Mouse (Mus musculus): ENCODE measurements around the gene Msx1. TPM values are rescaled to one million over a fixed set of nuclear protein-coding genes. Genes with fewer than 3 reads are reported as not detected.

Gene Msx1
- polyA plus RNA-seq, 1 experiment, result 1.2 TPM

GRCm38 (mm10) chr5:37820689-37821088 is 3.7 kb downstream of the Msx1 start:
- TF ChIP-seq CTCF (IDR thresholded peaks at IDR 0.05; ENCODE audit: extremely low read depth, insufficient read length, insufficient replicate concordance, low read depth, low read length) (no peak), POLR2A (IDR thresholded peaks at IDR 0.05; ENCODE audit: low read depth, low read length) (no peak)
- H3K4me1 ChIP-seq (ENCODE audit: control insufficient read depth, insufficient read depth, insufficient read length, low read length), result peaks cover 4% of the 10 kb centered on the region
- WGBS, result 44% methylated on average over 8 of the region's 8 CpGs
- H3K27ac ChIP-seq (ENCODE audit: insufficient read depth, low read depth, low read length), result no peak overlapping the region
- no peaks in the 10 kb centered on the region for H3K36me3 ChIP-seq (ENCODE audit: control insufficient read depth, insufficient read depth, low read length)
- H3K4me3 ChIP-seq (ENCODE audit: low read depth, low read length), result no peak overlapping the region
- H3K27me3 ChIP-seq (ENCODE audit: control insufficient read depth, insufficient read depth, low read length), result peaks cover 82% of the 10 kb centered on the region

- peaks cover 75% of the 10 kb centered on the region for H3K27me3 ChIP-seq (ENCODE audit: control insufficient read depth, insufficient read depth, low read length)
- 28% methylated on average over 3 of the region's 3 CpGs for WGBS
- peaks cover 4% of the 10 kb centered on the region for H3K4me1 ChIP-seq (ENCODE audit: control insufficient read depth, insufficient read depth, insufficient read length, low read length)
Measured at GRCm38 (mm10) chr5:37819971-37820370, 4.4 kb downstream of the Msx1 start.

GRCm38 (mm10) chr5:37819541-37819940 is 4.8 kb downstream of the Msx1 start:
- Histone ChIP-seq H3K4me3 (ENCODE audit: low read depth, low read length) (no peak overlapping the region), H3K4me1 (ENCODE audit: control insufficient read depth, insufficient read depth, insufficient read length, low read length) (peaks cover 4% of the 10 kb centered on the region), H3K27ac (ENCODE audit: insufficient read depth, low read depth, low read length) (no peak overlapping the region), H3K36me3 (ENCODE audit: control insufficient read depth, insufficient read depth, low read length) (no peaks in the 10 kb centered on the region), H3K27me3 (ENCODE audit: control insufficient read depth, insufficient read depth, low read length) (peaks cover 71% of the 10 kb centered on the region)
- TF ChIP-seq CTCF (IDR thresholded peaks at IDR 0.05; ENCODE audit: extremely low read depth, insufficient read length, insufficient replicate concordance, low read depth, low read length), result no peak
- TF ChIP-seq POLR2A (IDR thresholded peaks at IDR 0.05; ENCODE audit: low read depth, low read length), result no peak
- whole genome bisulfite sequencing, result 26% methylated on average over 5 of the region's 5 CpGs

More at GRCm38 (mm10) chr5:37819971-37820370, 4.4 kb downstream of the Msx1 start:
- Histone ChIP-seq H3K4me3 (ENCODE audit: low read depth, low read length) (no peak overlapping the region), H3K36me3 (ENCODE audit: control insufficient read depth, insufficient read depth, low read length) (no peaks in the 10 kb centered on the region), H3K27ac (ENCODE audit: insufficient read depth, low read depth, low read length) (no peak overlapping the region)
- TF ChIP-seq CTCF (IDR thresholded peaks at IDR 0.05; ENCODE audit: extremely low read depth, insufficient read length, insufficient replicate concordance, low read depth, low read length) (no peak), POLR2A (IDR thresholded peaks at IDR 0.05; ENCODE audit: low read depth, low read length) (no peak)

- Histone ChIP-seq H3K4me1 (ENCODE audit: control insufficient read depth, insufficient read depth, insufficient read length, low read length) (no peaks in the 10 kb centered on the region), H3K27ac (ENCODE audit: insufficient read depth, low read depth, low read length) (no peak overlapping the region), H3K4me3 (ENCODE audit: low read depth, low read length) (no peak overlapping the region), H3K27me3 (ENCODE audit: control insufficient read depth, insufficient read depth, low read length) (peaks cover 62% of the 10 kb centered on the region), H3K36me3 (ENCODE audit: control insufficient read depth, insufficient read depth, low read length) (no peaks in the 10 kb centered on the region)
- WGBS, result 6% methylated on average over 25 of the region's 25 CpGs
- TF ChIP-seq CTCF (IDR thresholded peaks at IDR 0.05; ENCODE audit: extremely low read depth, insufficient read length, insufficient replicate concordance, low read depth, low read length) (no peak), POLR2A (IDR thresholded peaks at IDR 0.05; ENCODE audit: low read depth, low read length) (no peak)
Measured at GRCm38 (mm10) chr5:37818533-37819215, 5.7 kb downstream of the Msx1 start.

- Histone ChIP-seq H3K4me3 (ENCODE audit: low read depth, low read length) (no peak overlapping the region), H3K4me1 (ENCODE audit: control insufficient read depth, insufficient read depth, insufficient read length, low read length) (no peaks in the 10 kb centered on the region), H3K27ac (ENCODE audit: insufficient read depth, low read depth, low read length) (no peak overlapping the region), H3K36me3 (ENCODE audit: control insufficient read depth, insufficient read depth, low read length) (no peaks in the 10 kb centered on the region), H3K27me3 (ENCODE audit: control insufficient read depth, insufficient read depth, low read length) (peaks cover 55% of the 10 kb centered on the region)
- TF ChIP-seq CTCF (IDR thresholded peaks at IDR 0.05; ENCODE audit: extremely low read depth, insufficient read length, insufficient replicate concordance, low read depth, low read length), result no peak
- no peak for TF ChIP-seq POLR2A (IDR thresholded peaks at IDR 0.05; ENCODE audit: low read depth, low read length)
- 8% methylated on average over 34 of the region's 34 CpGs for WGBS
Measured at GRCm38 (mm10) chr5:37817658-37818532, 6.5 kb downstream of the Msx1 start.

GRCm38 (mm10) chr5:37816907-37817657 is 7.3 kb downstream of the Msx1 start:
- Histone ChIP-seq H3K27ac (ENCODE audit: insufficient read depth, low read depth, low read length) (no peak overlapping the region), H3K4me3 (ENCODE audit: low read depth, low read length) (no peak overlapping the region), H3K36me3 (ENCODE audit: control insufficient read depth, insufficient read depth, low read length) (no peaks in the 10 kb centered on the region), H3K4me1 (ENCODE audit: control insufficient read depth, insufficient read depth, insufficient read length, low read length) (no peaks in the 10 kb centered on the region), H3K27me3 (ENCODE audit: control insufficient read depth, insufficient read depth, low read length) (peaks cover 48% of the 10 kb centered on the region)
- TF ChIP-seq CTCF (IDR thresholded peaks at IDR 0.05; ENCODE audit: extremely low read depth, insufficient read length, insufficient replicate concordance, low read depth, low read length) (no peak), POLR2A (IDR thresholded peaks at IDR 0.05; ENCODE audit: low read depth, low read length) (no peak)
- 4% methylated on average over 46 of the region's 46 CpGs for WGBS

Data from small intestine, adult 2 months (tissue).